Mouse (Mus musculus) ES-E14 (cell line): ENCODE data around the gene Aspdh. TPM values are rescaled to one million over a fixed set of nuclear protein-coding genes. Genes with fewer than 3 reads are reported as not detected.

Source experiments
- DNase-seq: peaks from one replicate; pipeline ENCODE4 v3.0.0-alpha.2; 2013; ENCODE audit warnings: low read depth, low spot score
- H3K27ac ChIP-seq: 2 replicates; pipeline ENCODE4 v1.5.1; 2012; ENCODE audit warnings: low read depth, mild to moderate bottlenecking, low read length, moderate library complexity, mixed read lengths; ENCODE audit not compliant: poor library complexity, insufficient read depth, severe bottlenecking
- H3K36me3 ChIP-seq: 2 replicates; pipeline ENCODE4 v1.6.1; 2012; ENCODE audit warnings: mild to moderate bottlenecking, low read length, moderate library complexity, mixed read lengths; ENCODE audit not compliant: control insufficient read depth, poor library complexity, insufficient read depth, severe bottlenecking
- H3K4me1 ChIP-seq, 2 experiments: fragments of 150-350 bp in 1 of 2; sonication (generic) in 1 of 2; 2 replicates each; pipeline ENCODE4 v1.6.1; 2012; ENCODE audit warnings: low read length in 2 of 2, mild to moderate bottlenecking in 1 of 2, mixed read lengths in 1 of 2; ENCODE audit not compliant: control insufficient read depth in 2 of 2, insufficient read depth in 2 of 2, poor library complexity in 1 of 2
- H3K4me3 ChIP-seq, 2 experiments: fragments of 150-350 bp in 1 of 2; sonication (generic) in 1 of 2; 2 replicates each; pipeline ENCODE4 v1.5.1; 2012; ENCODE audit warnings: low read length in 2 of 2, low read depth in 1 of 2, mild to moderate bottlenecking in 1 of 2, mixed read lengths in 1 of 2; ENCODE audit not compliant: insufficient read depth in 1 of 2, poor library complexity in 1 of 2, severe bottlenecking in 1 of 2
- H3K9ac ChIP-seq: 2 replicates; pipeline ENCODE4 v1.6.1; 2012; ENCODE audit warnings: low read depth, mild to moderate bottlenecking, low read length, mixed read lengths; ENCODE audit not compliant: poor library complexity, insufficient read depth, severe bottlenecking
- H3K9me3 ChIP-seq: fragments of 150-350 bp; sonication (generic); 2 replicates; pipeline ENCODE4 v1.6.1; 2012; ENCODE audit warnings: low read depth, mild to moderate bottlenecking, low read length; ENCODE audit not compliant: control insufficient read depth, insufficient read depth
- CHD2 ChIP-seq: IDR thresholded peaks from 2 replicates; pipeline ENCODE4 v1.6.1; 2014; ENCODE audit warnings: mild to moderate bottlenecking, low read depth, low read length, inconsistent platforms
- HCFC1 ChIP-seq: IDR thresholded peaks from 2 replicates; pipeline ENCODE4 v1.6.1; 2012; ENCODE audit warnings: low read length, inconsistent platforms, borderline replicate concordance; ENCODE audit not compliant: insufficient read depth
- MAFK ChIP-seq: IDR thresholded peaks from 2 replicates; pipeline ENCODE4 v1.6.1; 2014; ENCODE audit warnings: mild to moderate bottlenecking, low read depth, low read length, inconsistent platforms; ENCODE audit not compliant: insufficient read depth
- ZC3H11A ChIP-seq: IDR thresholded peaks from 2 replicates; pipeline ENCODE4 v1.6.1; 2012; ENCODE audit warnings: low read depth, mild to moderate bottlenecking, inconsistent platforms, low read length, borderline replicate concordance
- ZNF384 ChIP-seq: IDR thresholded peaks from 2 replicates; pipeline ENCODE4 v1.6.1; 2012; ENCODE audit warnings: low read depth, low read length, inconsistent platforms
- in situ Hi-C, 2 experiments: fragments of 600-800 bp; cut with MboI; formaldehyde crosslinking; loops; one replicate each; pipeline ENCODE4 v1.15.1; 2025; ENCODE audit warnings: low sequenced_read_pairs in 2 of 2, inconsistent platforms in 1 of 2; ENCODE audit not compliant: unreplicated experiment in 2 of 2
- total RNA-seq: library from RNA; depleted of rRNA; stranded (reverse); fragments of 300-350 nt; gene quantifications from 2 replicates; pipeline ENCODE4 v1.2.3, GENCODE M21; 2012

Aspdh gene
- total RNA-seq, 1 experiment = not detected

DNA sequence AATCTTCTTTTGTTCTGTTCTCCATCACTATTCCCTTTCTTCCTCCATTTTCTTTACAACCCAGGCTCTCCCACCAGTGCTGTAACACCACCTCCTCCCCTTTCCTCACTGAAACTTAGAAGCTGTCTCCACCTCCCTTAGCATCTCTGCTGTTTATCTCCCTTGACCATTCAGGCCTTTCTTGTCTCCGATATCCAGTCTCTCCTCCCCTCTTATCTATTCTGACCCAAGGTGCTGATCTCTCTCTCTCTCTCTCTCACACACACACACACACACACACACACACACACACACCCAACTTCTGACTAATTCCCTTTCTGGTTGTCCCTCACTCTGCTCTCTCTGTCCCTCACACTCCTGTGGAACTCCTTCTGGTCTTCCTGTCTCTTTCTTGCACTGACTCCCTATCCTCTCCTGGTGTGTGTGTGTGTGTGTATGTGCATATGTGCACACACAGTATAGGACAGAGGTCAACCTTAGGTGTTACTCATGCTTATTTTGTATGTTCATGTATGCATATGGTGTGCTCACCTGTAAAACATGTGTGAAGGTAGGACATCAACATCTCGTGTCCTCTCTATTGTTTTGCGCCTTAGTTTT is 17.7 kb downstream of the Aspdh start:
- in situ Hi-C loops = no loop called here
- DNase-seq = no peak
- H3K9ac ChIP-seq = no peak overlapping the region
- H3K27ac ChIP-seq = no peak overlapping the region
- no peak for TF ChIP-seq MAFK
- TF ChIP-seq HCFC1 = no peak
- no peak for TF ChIP-seq CHD2
- TF ChIP-seq ZC3H11A = no peak
- no peak for TF ChIP-seq ZNF384
- H3K9me3 ChIP-seq = no peaks in the 10 kb centered on the region
- no peak overlapping the region for H3K4me3 ChIP-seq
- no peaks in the 10 kb centered on the region; the same call in 1 of the 2 replicates for H3K36me3 ChIP-seq
- H3K4me1 ChIP-seq = peaks cover 0 to 16% of the 10 kb centered on the region in 2 experiments; a peak in 1 of 4 replicates

DNA sequence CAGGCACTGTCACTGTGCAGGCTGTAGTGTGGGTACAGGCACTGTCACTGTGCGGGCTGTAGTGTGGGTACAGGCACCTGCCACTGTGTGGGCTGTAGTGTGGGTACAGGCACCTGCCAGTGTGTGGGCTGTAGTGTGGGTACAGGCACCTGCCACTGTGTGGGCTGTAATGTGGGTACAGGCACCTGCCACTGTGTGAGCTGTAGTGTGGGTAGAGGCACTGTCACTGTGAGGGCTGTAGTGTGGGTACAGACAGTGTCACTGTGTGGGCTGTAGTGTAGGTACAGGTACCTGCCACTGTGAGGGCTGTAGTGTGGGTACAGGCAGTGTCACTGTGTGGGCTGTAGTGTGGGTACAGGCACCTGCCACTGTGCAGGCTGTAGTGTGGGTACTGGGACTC is 18.9 kb downstream of the Aspdh start:
- no peak overlapping the region for H3K27ac ChIP-seq
- peaks cover 8% of the 10 kb centered on the region; the same call in 1 of the 2 replicates for H3K36me3 ChIP-seq
- TF ChIP-seq ZNF384 (no peak), MAFK (no peak), CHD2 (no peak), ZC3H11A (no peak), HCFC1 (no peak)
- peaks cover 0 to 16% of the 10 kb centered on the region in 2 experiments; a peak in 1 of 4 replicates for H3K4me1 ChIP-seq
- in situ Hi-C loops = no loop called here
- DNase-seq = no peak
- H3K9me3 ChIP-seq = no peaks in the 10 kb centered on the region
- H3K4me3 ChIP-seq = no peak overlapping the region
- H3K9ac ChIP-seq = no peak overlapping the region

DNA sequence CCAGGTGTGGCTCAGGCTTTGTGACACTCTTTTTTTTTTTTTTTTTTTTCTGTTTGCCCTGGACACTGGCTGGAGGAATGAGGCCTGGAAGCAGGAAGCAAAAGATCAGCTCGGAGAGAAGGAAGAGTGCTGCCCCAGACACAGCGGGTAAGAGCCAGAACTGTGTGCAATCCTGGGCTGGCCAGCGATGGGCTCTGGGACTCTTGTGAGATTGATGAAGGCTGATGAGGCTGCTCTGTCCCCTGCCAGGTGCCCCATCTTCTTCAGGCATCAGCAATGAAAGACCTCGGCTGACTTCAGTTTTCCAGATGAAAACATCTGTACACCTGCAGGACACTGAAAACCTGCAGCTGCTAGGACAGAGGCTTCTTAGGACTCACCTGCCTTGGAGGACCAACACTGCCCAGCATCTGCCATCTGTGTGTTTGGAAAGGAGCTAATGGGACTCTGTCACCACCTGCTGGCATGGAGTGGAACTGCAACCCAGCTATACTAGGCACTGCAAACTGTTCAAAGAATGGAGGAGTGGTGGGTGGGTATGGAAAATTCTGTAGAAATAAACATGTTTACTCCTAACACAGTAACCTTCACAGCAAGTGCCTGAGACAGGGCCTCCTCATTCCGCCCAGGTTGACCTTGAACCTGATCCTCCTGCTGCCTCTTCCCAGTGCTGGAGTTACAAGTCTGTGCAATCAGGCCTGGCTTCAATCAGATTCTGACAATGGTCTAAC is 19.8 kb downstream of the Aspdh start:
- Histone ChIP-seq H3K4me1 (peaks cover 0 to 16% of the 10 kb centered on the region in 2 experiments; a peak in 1 of 4 replicates), H3K36me3 (peaks cover 13% of the 10 kb centered on the region; the same call in 1 of the 2 replicates)

DNA sequence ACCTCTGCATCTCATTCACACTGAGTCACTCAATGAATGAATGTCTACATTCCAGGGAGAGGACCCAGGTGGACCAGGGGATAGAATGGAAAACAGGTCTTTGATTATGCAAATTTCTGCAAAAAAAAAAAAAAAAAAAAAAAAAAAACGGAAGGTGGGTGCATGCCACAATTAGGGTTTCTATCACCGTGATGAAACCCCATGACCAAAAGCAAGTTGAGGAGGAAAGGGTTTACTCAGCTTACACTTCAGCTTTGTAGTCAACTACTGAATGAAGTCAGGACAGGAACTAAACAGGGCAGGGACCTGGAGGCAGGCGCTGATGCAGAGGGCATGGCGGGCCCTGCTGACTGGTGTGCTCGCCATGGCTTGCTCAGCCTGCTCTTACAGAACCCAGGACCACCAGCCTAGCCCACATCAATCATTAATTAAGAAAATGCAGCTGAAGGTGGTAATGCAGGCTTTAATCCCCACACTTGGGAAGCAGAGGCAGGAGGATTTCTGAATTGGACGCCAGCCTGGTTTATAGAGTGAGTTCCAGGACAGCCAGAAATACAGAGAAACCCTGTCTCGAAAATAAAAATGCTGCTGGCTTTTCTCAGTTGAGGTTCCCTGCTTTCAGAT is 20.5 kb downstream of the Aspdh start:
- Histone ChIP-seq H3K4me1 (peaks cover 0 to 16% of the 10 kb centered on the region in 2 experiments; a peak in 1 of 4 replicates), H3K36me3 (peaks cover 19% of the 10 kb centered on the region; the same call in 1 of the 2 replicates), H3K9ac (no peak overlapping the region), H3K4me3 (no peak overlapping the region), H3K27ac (peak overlapping the region; percentile 32; the same call in 1 of the 2 replicates), H3K9me3 (no peaks in the 10 kb centered on the region)
- DNase-seq = no peak
- in situ Hi-C loops = no loop called here
- TF ChIP-seq ZNF384 = peak; percentile 94
- TF ChIP-seq CHD2 = no peak

More for the DNA sequence above, 19.8 kb downstream of the Aspdh start:
- Histone ChIP-seq H3K27ac (no peak overlapping the region), H3K9ac (no peak overlapping the region), H3K9me3 (no peaks in the 10 kb centered on the region), H3K4me3 (no peak overlapping the region)
- peak; percentile 79 for DNase-seq
- in situ Hi-C loops = no loop called here
- 0 out of 2 replicates have a peak, but pooled peaks have one; percentile 7 for TF ChIP-seq MAFK
- peak; percentile 74 for TF ChIP-seq ZC3H11A
- TF ChIP-seq ZNF384 = no peak
